Mouse (Mus musculus): Measurements from ENCODE around the gene Mettl16. TPM values are rescaled to one million over a fixed set of nuclear protein-coding genes. Genes with fewer than 3 reads are reported as not detected.

Mettl16 gene
- 0.59 and 1.2 TPM in 2 replicates for polyA plus RNA-seq (2012; rRNA removed)

DNA sequence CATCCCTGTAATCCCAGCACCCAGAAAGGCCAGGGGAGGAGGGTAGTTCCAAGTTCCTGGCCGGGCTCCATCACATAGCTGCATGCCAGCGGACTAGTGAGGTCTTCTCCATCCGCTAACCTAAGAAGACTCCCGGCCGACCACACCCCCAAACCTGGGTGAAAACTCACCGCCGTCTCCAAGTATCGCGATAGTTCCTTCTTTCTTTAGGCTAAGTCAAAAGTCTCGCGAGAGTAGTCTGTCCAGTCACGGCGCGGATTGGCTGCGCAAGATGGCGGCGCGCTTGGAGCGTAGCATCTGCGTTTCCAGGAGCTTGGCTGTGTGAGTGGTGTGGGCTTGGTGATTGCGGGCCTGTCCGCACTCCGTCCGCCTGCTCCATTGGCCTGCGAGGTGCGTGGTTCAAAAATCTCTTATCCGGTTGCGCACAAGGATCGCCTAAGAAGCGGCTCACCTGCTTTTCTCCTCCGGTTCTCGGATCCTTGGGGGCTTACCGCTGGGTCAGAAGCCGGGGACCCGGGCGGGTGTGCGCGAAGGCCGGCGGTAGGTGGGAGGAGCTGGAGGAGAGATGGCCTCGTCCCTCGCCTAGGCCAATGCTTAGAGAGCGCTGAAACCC is at the start of gene Mettl16:
TSS of gene Mettl16 (plus strand) at position 236 of the 613 bp plus-strand sequence.

DNA sequence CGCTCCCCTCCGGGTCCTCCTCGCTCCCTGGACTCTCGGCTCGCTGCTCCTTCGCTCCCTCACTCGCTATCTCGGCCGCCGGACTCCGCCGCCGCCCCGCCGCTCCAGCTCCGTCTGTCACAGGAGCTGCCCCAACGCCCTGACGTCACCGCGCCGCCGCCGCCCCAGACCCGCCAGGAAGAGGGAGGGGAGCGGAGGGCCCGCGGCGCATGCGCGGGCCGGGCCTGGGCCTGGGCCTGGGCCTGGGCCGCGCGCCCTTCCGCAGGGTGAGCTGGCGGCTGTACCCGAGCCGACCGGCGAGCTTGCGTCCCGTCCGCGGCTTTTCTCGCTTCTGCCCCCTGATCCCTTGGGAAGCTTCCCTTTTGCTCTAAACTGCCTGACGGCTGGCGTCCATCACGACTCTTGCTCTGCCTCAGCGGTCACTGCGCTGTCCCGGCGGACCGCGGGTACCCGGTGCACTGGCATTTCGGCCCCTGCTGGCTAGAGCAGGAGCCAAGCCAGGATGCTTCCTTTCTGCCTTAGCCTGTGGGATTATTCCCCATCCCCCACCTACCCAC is 46.3 kb upstream of the Mettl16 start, which contains the start of gene Pafah1b1:
TSS of gene Pafah1b1 (minus strand) at position 436 of the 557 bp plus-strand sequence.

DNA sequence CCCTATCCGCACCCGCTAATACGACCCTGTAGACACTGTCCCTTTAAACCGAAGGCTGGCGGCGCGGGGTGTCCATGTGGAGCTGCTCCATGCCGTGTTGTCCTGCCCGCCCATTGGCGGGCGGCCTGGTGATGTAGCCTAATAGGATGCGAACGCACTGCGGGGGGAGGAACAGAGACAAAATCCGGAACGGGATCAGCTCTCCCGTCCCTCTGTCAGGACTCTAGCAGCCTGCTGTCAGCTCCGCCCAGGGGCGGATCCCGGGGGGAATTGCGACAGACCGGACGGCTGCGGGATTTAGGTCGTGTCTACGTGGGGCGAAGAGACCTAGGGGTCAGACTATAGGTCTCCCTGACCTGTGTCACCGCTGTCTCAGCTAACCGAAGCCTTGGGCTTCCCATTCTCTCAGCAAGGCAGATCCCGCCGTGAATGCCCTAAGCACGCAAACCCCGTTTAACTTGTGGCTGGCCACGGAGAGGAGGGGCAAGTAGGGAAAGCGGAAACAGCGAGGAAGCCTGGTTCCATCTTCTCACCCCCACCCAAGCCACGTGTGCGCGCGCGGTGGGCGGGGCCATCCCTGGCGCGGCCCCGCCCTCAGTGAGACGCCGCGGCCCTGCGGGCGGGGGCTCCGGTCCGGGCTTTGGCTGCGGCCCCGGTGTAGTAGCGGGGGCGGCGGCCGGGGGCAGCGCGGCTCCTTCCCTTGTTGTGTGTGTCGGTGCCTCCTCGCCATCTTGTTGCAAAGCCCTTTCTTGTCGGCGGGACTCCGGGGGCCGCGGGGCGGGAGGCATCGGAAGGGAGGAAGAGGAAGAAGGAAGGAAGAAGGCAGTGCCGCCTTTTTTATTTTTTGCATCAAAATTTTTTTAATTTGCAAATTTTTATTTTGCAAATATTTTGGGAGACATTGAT is 59.9 kb downstream of the Mettl16 start, which contains the start of gene Mnt:
TSS of gene Mnt (plus strand) at position 665 of the 906 bp plus-strand sequence.

Other genes with a start within 250 kb of the Mettl16 start
- 19.1 and 21.4 TPM in 2 replicates for gene Rap1gap2, start 159.9 kb upstream of the Mettl16 start, polyA plus RNA-seq (2012; rRNA removed)
- 0.22 and 0.58 TPM in 2 replicates for gene Ccdc92b, start 151.2 kb upstream of the Mettl16 start, polyA plus RNA-seq (2012; rRNA removed)
- 20.7 and 24.4 TPM in 2 replicates for gene Cluh, start 121.3 kb upstream of the Mettl16 start, polyA plus RNA-seq (2012; rRNA removed)
- 2.2 and 3.3 TPM in 2 replicates for gene Pafah1b1, start 46.2 kb upstream of the Mettl16 start, polyA plus RNA-seq (2012; rRNA removed)
- gene Mnt, start 60.1 kb downstream of the Mettl16 start, polyA plus RNA-seq (2012; rRNA removed), result 9.7 and 10.1 TPM in 2 replicates
- 15.4 and 17.2 TPM in 2 replicates for gene Sgsm2, start 126.2 kb downstream of the Mettl16 start, polyA plus RNA-seq (2012; rRNA removed)
- gene Tsr1, start 127.2 kb downstream of the Mettl16 start, polyA plus RNA-seq (2012; rRNA removed), result 2.2 and 3.2 TPM in 2 replicates
- 13.5 and 13.9 TPM in 2 replicates for gene Smg6, start 155.0 kb downstream of the Mettl16 start, polyA plus RNA-seq (2012; rRNA removed)
- 1.6 and 2.1 TPM in 2 replicates for gene Srr, start 155.1 kb downstream of the Mettl16 start, polyA plus RNA-seq (2012; rRNA removed)

All from stomach, adult 2 months (tissue).